Mouse (Mus musculus) cerebellum, postnatal 14 days (tissue): ENCODE measurements at regions not wholly inside any gene's neighbourhood (a gene's known extent, or its start where the extent isn't known, plus 50 kb on each side); places are given as distances from the start of the nearest gene placed in this dataset.

Experiments used
- DNase-seq, 2 experiments: peaks; one replicate each; pipeline ENCODE4 v3.0.0; 2021; ENCODE audit warnings: mixed read lengths in 2 of 2

- no peak for DNase-seq
Measured at GRCm38 (mm10) chr19:22066302-22066701, 72.5 kb upstream of the Trpm3 start.

GRCm38 (mm10) chr19:22070246-22071030, 68.4 kb upstream of the Trpm3 start:
- peak; percentile 22 to 64 for DNase-seq

GRCm38 (mm10) chr19:22071701-22072100, 67.1 kb upstream of the Trpm3 start:
- DNase-seq: peak in 1 of 2 experiments; percentile 25

GRCm38 (mm10) chr19:22074042-22074441, 64.8 kb upstream of the Trpm3 start:
- DNase-seq: no peak

- DNase-seq: peak; percentile 24 to 25
Measured at GRCm38 (mm10) chr19:22081448-22081847, 57.4 kb upstream of the Trpm3 start.
